Mouse (Mus musculus): Measurements from ENCODE around the gene Tomm20.
A peak's percentile ranks its signal among the peaks of the same experiment; 100 is the strongest.
"Not testable (repeated sequence)": the region's sequence is repeated elsewhere in the genome, so short reads cannot be mapped to it uniquely, and the experiment has no call there.

The Tomm20 gene

DNA sequence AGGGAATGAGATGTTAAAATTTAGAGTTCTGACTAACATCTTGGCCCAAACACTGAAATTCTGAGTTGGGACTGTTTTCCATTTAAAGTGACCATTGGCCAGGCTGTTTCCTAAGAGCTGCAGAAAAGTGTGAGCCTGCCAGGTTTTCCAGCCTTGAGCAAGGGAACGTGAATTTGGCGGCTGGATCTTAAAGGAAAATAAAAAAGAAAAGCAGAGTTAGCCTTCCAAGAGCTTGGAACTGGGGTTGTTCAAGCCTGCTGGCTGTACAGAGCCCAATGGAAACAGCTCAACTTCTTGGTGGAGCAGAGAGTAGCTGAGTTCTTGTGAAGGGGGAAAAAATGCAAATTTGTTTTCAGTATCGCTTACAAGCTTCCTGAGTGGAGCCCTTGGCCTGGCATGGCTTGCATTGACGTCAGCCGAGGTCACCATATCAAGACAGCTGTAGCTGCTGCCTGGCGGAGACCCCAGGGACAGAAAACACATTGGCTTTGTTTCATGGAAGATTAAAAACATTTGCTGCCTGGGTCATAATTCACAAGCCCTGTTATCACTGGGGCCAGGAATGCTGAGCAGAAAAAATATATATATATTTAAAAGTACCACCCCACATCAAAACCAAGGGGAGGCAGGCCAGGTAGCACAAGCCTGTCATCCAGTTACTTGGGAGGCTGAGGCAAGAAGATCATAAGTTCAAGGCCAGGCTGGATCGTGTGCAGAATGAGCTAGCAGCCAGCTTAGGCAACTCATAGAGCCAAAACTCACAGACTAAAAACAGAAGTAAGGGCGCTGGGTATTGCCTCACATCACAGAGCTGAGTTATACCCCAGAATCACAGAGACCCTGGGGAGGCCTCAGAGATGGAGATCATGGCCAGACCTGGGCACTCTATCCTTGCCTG is 58.7 kb downstream of the Tomm20 start:
- DNase-seq (ENCODE audit: extremely low read depth, insufficient read length, low spot score): peak; percentile 43

DNA sequence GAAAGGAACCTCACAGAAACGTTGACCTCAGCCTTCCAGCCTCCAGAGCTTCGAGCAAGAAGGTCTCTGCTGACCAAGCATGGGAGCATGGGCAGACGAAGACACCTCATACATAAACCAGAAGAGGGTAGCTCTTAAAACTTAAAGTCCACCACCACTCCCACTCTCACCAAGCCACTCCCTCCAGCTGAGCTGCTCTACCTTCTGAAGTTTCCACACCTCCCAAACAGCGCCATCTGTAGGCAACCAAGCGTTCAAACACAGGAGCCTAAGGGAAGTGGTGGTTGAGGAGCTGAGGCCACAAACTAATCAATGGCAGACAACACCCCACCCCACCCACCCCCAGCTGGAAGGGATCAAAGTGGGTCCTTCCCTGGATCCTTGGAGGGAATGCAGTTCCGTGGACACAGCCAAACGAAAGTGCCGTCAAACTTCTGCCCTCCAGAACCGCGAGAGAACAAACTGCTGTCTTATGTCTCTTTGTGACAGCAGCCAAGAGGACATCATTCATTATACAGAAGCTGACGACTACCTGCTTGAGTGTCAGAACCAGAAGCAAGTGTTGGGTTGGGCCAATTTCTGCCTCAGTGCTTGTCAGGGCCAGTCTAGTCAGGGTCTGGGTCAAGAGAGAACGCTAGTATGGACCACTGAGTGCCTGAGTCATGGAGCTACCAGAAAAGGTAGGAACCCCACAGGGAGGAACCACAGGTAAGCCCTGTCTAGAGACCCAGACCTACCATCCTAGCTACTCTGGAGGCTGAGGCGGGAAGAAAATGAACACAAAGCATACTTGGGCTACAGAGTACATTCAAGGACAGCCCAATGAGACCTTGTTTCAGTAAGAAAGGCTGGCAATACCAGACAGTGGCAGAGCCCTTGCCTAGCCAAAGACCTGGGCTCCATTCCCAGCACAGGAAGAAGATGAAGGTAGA is 59.8 kb downstream of the Tomm20 start:
- no peak for DNase-seq (ENCODE audit: extremely low read depth, insufficient read length, low spot score)

DNA sequence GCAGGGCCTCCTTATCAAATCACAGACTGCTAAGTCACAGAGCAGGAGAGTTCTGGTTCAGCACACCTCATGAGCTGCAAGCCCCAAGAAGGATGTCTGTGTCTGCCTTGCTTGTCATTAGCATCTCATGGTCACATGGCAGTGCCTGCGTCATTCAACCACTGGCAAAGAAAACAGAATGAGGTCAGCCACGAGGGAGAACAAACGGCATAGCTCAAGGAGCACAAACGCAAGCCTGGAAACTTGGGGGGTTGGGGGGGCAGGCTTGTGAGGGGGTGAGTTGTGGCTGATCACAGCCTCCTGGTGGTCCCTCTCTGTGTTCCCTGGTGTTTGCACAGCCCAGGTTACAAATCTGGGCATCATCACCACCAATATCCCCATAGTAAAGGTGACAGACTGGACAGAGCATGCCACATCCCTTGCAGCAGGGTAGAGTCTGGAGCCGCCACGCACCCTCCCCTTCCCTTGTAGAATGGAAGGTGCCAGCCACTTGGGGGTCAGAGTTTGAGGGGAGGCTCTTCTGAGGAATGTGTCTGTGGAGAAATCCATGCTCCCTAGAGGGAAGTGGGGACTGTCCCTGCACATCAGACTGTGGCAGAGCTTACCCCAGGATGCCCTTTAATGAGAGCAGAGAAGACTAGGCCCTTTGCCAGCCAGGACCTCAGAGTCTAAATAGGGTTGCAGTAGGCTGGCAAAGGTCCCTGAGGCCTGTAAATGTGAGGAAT is 61.3 kb downstream of the Tomm20 start:
- DNase-seq (ENCODE audit: extremely low read depth, insufficient read length, low spot score): peak; percentile 77

DNA sequence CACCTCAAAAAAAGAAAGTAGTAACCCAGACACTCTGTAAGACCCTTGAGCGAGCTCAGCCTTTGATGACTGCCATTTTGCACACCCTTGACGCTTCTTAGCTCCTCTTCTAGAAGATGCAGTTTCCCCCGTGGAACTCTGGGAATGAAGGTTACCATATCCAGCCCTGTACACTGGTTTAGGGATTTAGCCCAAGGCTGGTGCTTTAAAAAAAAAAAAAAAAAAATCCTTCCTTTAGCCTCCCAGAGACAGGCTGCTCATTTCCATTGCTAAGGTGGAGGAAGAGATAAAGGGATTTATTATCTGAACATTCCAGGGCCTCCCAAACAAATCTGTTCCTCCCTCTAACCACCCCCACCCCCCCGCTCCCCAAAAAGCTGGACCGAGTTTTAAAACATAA is 61.9 kb downstream of the Tomm20 start:
- no peak for DNase-seq (ENCODE audit: extremely low read depth, insufficient read length, low spot score)

DNA sequence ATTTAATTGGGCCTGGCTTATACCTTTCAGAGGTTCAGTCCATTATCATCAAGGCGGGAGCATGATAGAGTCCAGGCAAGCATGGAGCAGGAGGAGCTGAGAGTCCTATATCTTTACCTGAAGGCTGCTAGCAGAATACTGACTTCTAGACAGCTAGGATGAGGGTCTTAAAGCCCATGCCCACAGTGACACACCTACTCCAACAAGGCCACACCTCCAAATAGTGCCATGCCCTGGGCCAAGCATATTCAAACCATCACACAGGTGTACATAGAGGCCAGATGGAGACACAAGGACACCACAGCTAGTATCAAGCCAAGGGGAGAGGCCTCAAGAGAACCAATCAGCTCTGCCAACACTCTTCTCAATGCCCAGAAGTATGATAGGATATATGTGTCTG is 63.1 kb downstream of the Tomm20 start:
- DNase-seq (ENCODE audit: extremely low read depth, insufficient read length, low spot score): not testable (repeated sequence)

DNA sequence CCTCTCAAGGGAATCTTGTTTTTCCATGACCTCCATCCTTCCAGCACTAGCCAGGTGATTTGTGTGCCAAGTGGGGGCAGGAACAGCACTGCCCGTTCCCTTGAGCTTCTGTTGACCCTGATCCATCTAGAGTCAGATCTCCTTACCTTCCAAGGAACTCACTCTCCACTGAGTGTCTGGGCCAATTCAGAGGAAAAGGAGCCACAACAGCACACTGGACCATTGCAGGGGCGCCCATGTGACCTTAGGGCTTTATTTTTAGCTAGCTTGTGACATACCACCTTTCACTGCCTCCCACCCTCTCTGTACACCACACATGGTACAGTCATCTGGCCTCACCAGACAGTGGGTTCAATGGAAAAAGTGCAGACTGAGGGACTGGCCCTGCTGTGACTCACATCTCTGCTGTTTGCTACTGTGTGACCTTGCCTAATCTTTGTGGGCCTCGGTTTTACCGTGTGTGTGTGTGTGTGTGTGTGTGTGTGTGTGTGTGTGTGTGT is 64.0 kb downstream of the Tomm20 start:
- DNase-seq (ENCODE audit: extremely low read depth, insufficient read length, low spot score): peak; percentile 37

Measured in 3134 (cell line).